Mouse (Mus musculus) liver, postnatal 0 days (tissue): ENCODE results near the gene A030005K14Rik.

Experiments used
- CTCF ChIP-seq: sonication (generic); IDR thresholded peaks from 2 replicates; pipeline ENCODE4 v1.5.1; 2016; ENCODE audit warnings: antibody characterized with exemption, low read depth
- EP300 ChIP-seq: IDR thresholded peaks from 2 replicates; pipeline ENCODE4 v1.6.1; 2016; ENCODE audit warnings: antibody characterized with exemption, low read depth, mild to moderate bottlenecking

- TF ChIP-seq CTCF: no peak
- no peak for TF ChIP-seq EP300
Measured at GRCm38 (mm10) chr1:83014477-83014876, 44.7 kb downstream of the A030005K14Rik start.
